Mouse (Mus musculus) neural tube, postnatal 0 days (tissue): ENCODE measurements around the gene Zkscan8. TPM values are rescaled to one million over a fixed set of nuclear protein-coding genes. Genes with fewer than 3 reads are reported as not detected.

Experiments used
- polyA plus RNA-seq: library from polyadenylated mRNA; unstranded; fragments of >200 nt; fragmentation: Nextera tagmentation; extraction: Ambion mirVana; gene quantifications from 2 replicates; pipeline ENCODE4 v1.2.1, GENCODE M21; 2015

Zkscan8 gene
- polyA plus RNA-seq = 3.5 and 4.0 TPM in 2 replicates

GRCm38 (mm10) chr13:21530781-21531201, at the start of gene Zkscan8:
Gene Zkscan8 (minus strand): TSS chr13:21531120.

GRCm38 (mm10) chr13:21559793-21560192, 28.9 kb upstream of the Zkscan8 start, which contains the start of gene Olfr1535:
Gene Olfr1535 (minus strand): TSS chr13:21559893.

GRCm38 (mm10) chr13:21542708-21543107, 11.8 kb upstream of the Zkscan8 start, which contains the start of gene Olfr1366:
Gene Olfr1366 (minus strand): TSS chr13:21542808.

GRCm38 (mm10) chr13:21501182-21501581, 29.7 kb downstream of the Zkscan8 start, which contains the start of gene Gm11273:
Gene Gm11273 (minus strand): TSS chr13:21501418.

GRCm38 (mm10) chr13:21495080-21495479, 35.8 kb downstream of the Zkscan8 start, which contains the start of gene AK157302:
Gene AK157302 (plus strand): TSS chr13:21495223.

GRCm38 (mm10) chr13:21478759-21479670, 51.9 kb downstream of the Zkscan8 start, which contains the start of the genes Zkscan4 and Gm10065:
Gene Zkscan4 (plus strand): TSS chr13:21478907.
Gene Gm10065 (minus strand): TSS chr13:21479441.

GRCm38 (mm10) chr13:21468061-21469019, 62.6 kb downstream of the Zkscan8 start, which contains the start of gene Nkapl:
Gene Nkapl (minus strand): TSS chr13:21468509.

Other genes starting within 250 kb of the Zkscan8 start
- gene Gpx5, start 238.4 kb downstream of the Zkscan8 start, polyA plus RNA-seq = not detected in 2 replicates
- 0.51 and 0.79 TPM in 2 replicates for gene Gpx6, start 219.0 kb downstream of the Zkscan8 start, polyA plus RNA-seq
- not detected in 2 replicates for gene Olfr1367, start 184.2 kb downstream of the Zkscan8 start, polyA plus RNA-seq
- 7.2 and 7.6 TPM in 2 replicates for gene Zscan12, start 168.3 kb downstream of the Zkscan8 start, polyA plus RNA-seq
- 44.7 and 45.6 TPM in 2 replicates for gene Zkscan3, start 128.4 kb downstream of the Zkscan8 start, polyA plus RNA-seq
- 1.4 and 1.9 TPM in 2 replicates for gene Pgbd1, start 90.1 kb downstream of the Zkscan8 start, polyA plus RNA-seq
- 20.9 and 22.4 TPM in 2 replicates for gene Zscan26, start 77.4 kb downstream of the Zkscan8 start, polyA plus RNA-seq
- gene Nkapl, start 62.6 kb downstream of the Zkscan8 start, polyA plus RNA-seq = 3.3 and 4.2 TPM in 2 replicates
- gene Zkscan4, start 52.2 kb downstream of the Zkscan8 start, polyA plus RNA-seq = 7.6 and 9.4 TPM in 2 replicates
- gene Gm10065, start 51.7 kb downstream of the Zkscan8 start, polyA plus RNA-seq = not detected in 2 replicates
- 0.37 and 0.65 TPM in 2 replicates for gene AK157302, start 35.9 kb downstream of the Zkscan8 start, polyA plus RNA-seq
- gene Gm11273, start 29.7 kb downstream of the Zkscan8 start, polyA plus RNA-seq = 9.1 and 11.5 TPM in 2 replicates
- gene Olfr1366, start 11.7 kb upstream of the Zkscan8 start, polyA plus RNA-seq = 0.14 and 0.17 TPM in 2 replicates
- gene Olfr1535, start 28.8 kb upstream of the Zkscan8 start, polyA plus RNA-seq = 0.09 and 0.11 TPM in 2 replicates
- not detected in 2 replicates for gene Olfr1364, start 50.6 kb upstream of the Zkscan8 start, polyA plus RNA-seq
- not detected in 2 replicates for gene Olfr1362, start 82.9 kb upstream of the Zkscan8 start, polyA plus RNA-seq
- not detected in 2 replicates for gene Olfr11, start 111.4 kb upstream of the Zkscan8 start, polyA plus RNA-seq
- not detected in 2 replicates for gene Olfr1361, start 132.3 kb upstream of the Zkscan8 start, polyA plus RNA-seq
- not detected in 2 replicates for gene Olfr1360, start 146.3 kb upstream of the Zkscan8 start, polyA plus RNA-seq
- not detected in 2 replicates for gene Olfr1359, start 167.0 kb upstream of the Zkscan8 start, polyA plus RNA-seq
- not detected in 2 replicates for gene Hist1h2bl, start 185.0 kb upstream of the Zkscan8 start, polyA plus RNA-seq
- gene Hist1h2ai, start 185.3 kb upstream of the Zkscan8 start, polyA plus RNA-seq = 2.3 and 6.6 TPM in 2 replicates
- 0.86 TPM in 1 of 2 replicates, not detected in the other for gene Hist1h3h, start 186.5 kb upstream of the Zkscan8 start, polyA plus RNA-seq
- 0.49 TPM in 1 of 2 replicates, not detected in the other for gene Hist1h2bm, start 190.9 kb upstream of the Zkscan8 start, polyA plus RNA-seq
- gene Hist1h4j, start 203.9 kb upstream of the Zkscan8 start, polyA plus RNA-seq = 0.21 TPM in 1 of 2 replicates, not detected in the other
- 1.3 and 1.8 TPM in 2 replicates for gene Hist1h4k, start 219.4 kb upstream of the Zkscan8 start, polyA plus RNA-seq
- 3.2 and 4.2 TPM in 2 replicates for gene Hist1h2ak, start 222.7 kb upstream of the Zkscan8 start, polyA plus RNA-seq
- 0.58 TPM in 1 of 2 replicates, not detected in the other for gene Hist1h2bn, start 223.0 kb upstream of the Zkscan8 start, polyA plus RNA-seq
- gene Hist1h1b, start 249.5 kb upstream of the Zkscan8 start, polyA plus RNA-seq = 2.4 and 2.9 TPM in 2 replicates